Mouse (Mus musculus) C2C12 (cell line): ENCODE measurements around the gene Taf1c. TPM values are rescaled to one million over a fixed set of nuclear protein-coding genes. Genes with fewer than 3 reads are reported as not detected.

Source experiments
- H3K27me3 ChIP-seq: one replicate; pipeline ENCODE4 v1.6.1; 2011; ENCODE audit not compliant: control insufficient read depth, insufficient read depth, insufficient read length
- H3K36me3 ChIP-seq: one replicate; pipeline ENCODE4 v1.6.1; 2011; ENCODE audit not compliant: control insufficient read depth, insufficient read depth
- H3K4me3 ChIP-seq: one replicate; pipeline ENCODE4 v1.5.1; 2011; ENCODE audit warnings: mild to moderate bottlenecking, control low read depth; ENCODE audit not compliant: poor library complexity, insufficient read depth, severe bottlenecking
- H3K79me2 ChIP-seq: one replicate; pipeline ENCODE4 v1.6.1; 2011; ENCODE audit not compliant: control insufficient read depth, insufficient read depth
- H3K79me3 ChIP-seq: one replicate; pipeline ENCODE4 v1.6.1; 2011; ENCODE audit warnings: low read depth, control low read depth
- H3ac ChIP-seq: one replicate; pipeline ENCODE3; 2011; ENCODE audit warnings: low read depth; ENCODE audit not compliant: control insufficient read depth, insufficient read length
- CEBPB ChIP-seq: IDR thresholded peaks from one replicate; pipeline ENCODE4 v1.6.1; 2011; ENCODE audit warnings: low read depth, mild to moderate bottlenecking, control low read depth, moderate library complexity
- CTCF ChIP-seq: IDR thresholded peaks from one replicate; pipeline ENCODE4 v1.5.1; 2011; ENCODE audit not compliant: control insufficient read depth, insufficient read depth, insufficient read length
- FOSL1 ChIP-seq: IDR thresholded peaks from one replicate; pipeline ENCODE4 v1.8.0; 2011; ENCODE audit warnings: mild to moderate bottlenecking, low read length; ENCODE audit not compliant: poor library complexity, insufficient read depth, severe bottlenecking
- MAX ChIP-seq: IDR thresholded peaks from one replicate; pipeline ENCODE4 v1.6.1; 2011; ENCODE audit warnings: mild to moderate bottlenecking, control low read depth
- MYOD1 ChIP-seq: IDR thresholded peaks from one replicate; pipeline ENCODE4 v1.6.1; 2011; ENCODE audit warnings: low read depth; ENCODE audit not compliant: control insufficient read depth, insufficient read length
- MYOG ChIP-seq: IDR thresholded peaks from one replicate; pipeline ENCODE4 v1.6.1; 2011; ENCODE audit not compliant: control insufficient read depth, insufficient read length; ENCODE audit errors: extremely low read depth
- USF1 ChIP-seq: IDR thresholded peaks from one replicate; pipeline ENCODE4 v1.6.1; 2011; ENCODE audit warnings: low read depth, mild to moderate bottlenecking, control low read depth, moderate library complexity
- polyA plus RNA-seq: library from polyadenylated mRNA; unstranded; fragments of >200 nt; fragmentation: generic; extraction: Trizol; gene quantifications from one replicate; pipeline ENCODE4 v1.2.1, GENCODE M21; 2012; ENCODE audit warnings: missing spikeins

The Taf1c gene
- polyA plus RNA-seq, 1 experiment = 8.1 TPM

DNA sequence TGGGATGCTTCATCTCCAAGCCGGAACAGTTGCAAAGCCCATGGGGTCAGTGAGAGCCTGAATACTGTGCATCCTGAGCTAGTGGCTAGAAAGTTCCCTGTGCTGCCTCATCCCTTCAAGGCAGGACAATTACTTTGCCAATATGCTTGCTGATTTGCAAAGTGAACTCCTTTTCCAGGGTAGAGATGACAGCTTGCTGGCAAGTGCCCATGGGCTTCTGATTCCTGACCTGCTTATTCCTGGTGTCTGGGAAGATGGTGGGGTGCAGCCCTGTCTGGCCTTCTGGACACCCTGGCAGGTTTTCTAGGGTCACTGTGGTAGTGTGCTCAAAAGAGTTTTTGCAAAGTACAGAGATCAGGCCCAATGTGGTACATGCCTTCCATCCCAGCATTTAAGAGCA is 37.9 kb upstream of the Taf1c start:
- peaks cover 44% of the 10 kb centered on the region for H3K27me3 ChIP-seq
- no peaks in the 10 kb centered on the region for H3K79me3 ChIP-seq
- no peak for TF ChIP-seq CTCF
- TF ChIP-seq FOSL1 = no peak
- no peak for TF ChIP-seq CEBPB
- no peak for TF ChIP-seq MYOD1
- no peak for TF ChIP-seq MYOG
- TF ChIP-seq MAX = no peak
- no peak for TF ChIP-seq USF1
- no peak overlapping the region for H3K4me3 ChIP-seq
- no peaks in the 10 kb centered on the region for H3K79me2 ChIP-seq
- H3K36me3 ChIP-seq = no peaks in the 10 kb centered on the region
- H3ac ChIP-seq = no peak overlapping the region

DNA sequence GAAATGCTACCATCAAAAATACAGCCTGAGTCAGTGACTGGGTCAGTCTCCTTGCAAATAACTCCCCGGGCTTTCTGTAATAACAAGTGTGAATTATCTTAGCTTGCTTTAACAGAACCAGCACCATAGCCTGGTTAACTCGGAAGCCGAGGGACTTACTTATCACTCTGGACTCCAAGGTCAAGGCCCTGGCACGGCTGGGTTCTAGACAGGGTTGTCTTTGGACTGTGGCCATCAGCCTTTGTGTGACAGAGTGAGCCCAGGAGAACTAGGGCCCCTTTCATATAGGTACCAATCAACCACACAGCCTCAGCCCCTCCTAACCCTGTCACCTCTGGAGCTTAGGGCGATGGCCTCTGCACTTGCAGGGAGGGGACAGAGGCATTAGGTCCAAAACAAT is 36.0 kb upstream of the Taf1c start:
- no peak overlapping the region for H3K4me3 ChIP-seq
- no peaks in the 10 kb centered on the region for H3K79me2 ChIP-seq
- peaks cover 63% of the 10 kb centered on the region for H3K27me3 ChIP-seq
- no peaks in the 10 kb centered on the region for H3K79me3 ChIP-seq
- H3ac ChIP-seq = no peak overlapping the region
- TF ChIP-seq FOSL1 (no peak), MYOD1 (no peak), USF1 (no peak)
- H3K36me3 ChIP-seq = no peaks in the 10 kb centered on the region

DNA sequence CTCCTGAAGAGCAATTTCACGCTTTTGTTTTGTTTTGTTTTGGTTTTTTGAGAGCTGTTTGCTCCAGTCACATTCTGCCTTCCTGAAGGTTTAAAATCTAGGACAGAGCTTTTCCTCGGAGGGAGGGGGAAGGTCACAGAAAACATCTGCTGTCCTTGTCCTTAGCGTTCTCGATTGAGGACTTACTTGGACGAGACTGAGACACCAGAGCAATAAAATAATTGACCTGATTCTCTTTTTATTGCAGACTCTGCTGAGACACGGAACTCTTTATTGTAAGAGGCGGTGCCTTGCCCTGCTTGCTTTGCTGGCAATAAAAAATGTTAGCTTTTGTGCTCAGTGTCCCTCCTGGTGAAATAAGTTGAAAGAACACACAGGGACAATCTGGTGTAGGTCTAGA is 34.8 kb upstream of the Taf1c start:
- Histone ChIP-seq H3K27me3 (peaks cover 70% of the 10 kb centered on the region), H3ac (no peak overlapping the region), H3K79me3 (no peaks in the 10 kb centered on the region), H3K36me3 (no peaks in the 10 kb centered on the region), H3K79me2 (no peaks in the 10 kb centered on the region), H3K4me3 (no peak overlapping the region)
- TF ChIP-seq MYOG = no peak
- no peak for TF ChIP-seq CTCF
- TF ChIP-seq MYOD1 = no peak
- TF ChIP-seq CEBPB = no peak
- no peak for TF ChIP-seq FOSL1
- no peak for TF ChIP-seq MAX
- no peak for TF ChIP-seq USF1

- Histone ChIP-seq H3K79me2 (no peaks in the 10 kb centered on the region), H3ac (no peak overlapping the region), H3K36me3 (no peaks in the 10 kb centered on the region), H3K27me3 (peaks cover 70% of the 10 kb centered on the region), H3K4me3 (no peak overlapping the region), H3K79me3 (no peaks in the 10 kb centered on the region)
- TF ChIP-seq MYOD1 = no peak
- TF ChIP-seq USF1 = no peak
- no peak for TF ChIP-seq MYOG
- no peak for TF ChIP-seq CEBPB
- TF ChIP-seq CTCF = no peak
- TF ChIP-seq MAX = no peak
- no peak for TF ChIP-seq FOSL1
These were observed 33.2 kb upstream of the Taf1c start for GRCm38 (mm10) chr8:119638261-119638660.

DNA sequence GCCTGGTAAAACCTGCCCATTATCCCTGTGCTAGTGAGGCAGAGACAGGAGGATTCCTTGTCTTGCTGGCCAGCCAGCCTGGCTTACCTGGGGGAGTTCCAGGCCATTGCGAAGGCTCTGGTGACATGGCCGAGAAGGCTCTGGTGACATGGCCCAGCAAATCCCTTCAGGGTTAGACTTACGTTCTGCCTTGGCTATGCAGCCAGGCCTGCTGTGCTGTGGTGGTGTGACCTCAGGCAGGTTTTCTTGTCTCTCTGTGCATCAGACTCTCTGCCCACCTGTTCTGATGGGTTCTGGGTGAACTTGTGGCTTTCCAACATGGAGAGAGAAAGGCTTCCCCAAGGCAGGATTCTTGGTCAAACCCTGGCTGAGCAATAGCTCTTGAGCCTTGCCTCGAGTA is 32.4 kb upstream of the Taf1c start:
- TF ChIP-seq MYOG = no peak
- TF ChIP-seq USF1 = no peak
- TF ChIP-seq CEBPB = no peak
- TF ChIP-seq MYOD1 = no peak
- no peak for TF ChIP-seq CTCF
- no peak for TF ChIP-seq MAX
- no peak for TF ChIP-seq FOSL1
- peaks cover 73% of the 10 kb centered on the region for H3K27me3 ChIP-seq

GRCm38 (mm10) chr8:119636766-119637165 is 31.7 kb upstream of the Taf1c start:
- peaks cover 78% of the 10 kb centered on the region for H3K27me3 ChIP-seq
- no peaks in the 10 kb centered on the region for H3K36me3 ChIP-seq
- no peaks in the 10 kb centered on the region for H3K79me2 ChIP-seq
- H3K79me3 ChIP-seq = no peaks in the 10 kb centered on the region
- TF ChIP-seq CEBPB (no peak), CTCF (no peak), FOSL1 (no peak), MYOG (no peak), MAX (no peak), USF1 (no peak), MYOD1 (no peak)
- H3ac ChIP-seq = no peak overlapping the region
- no peak overlapping the region for H3K4me3 ChIP-seq

More for the DNA sequence above, 32.4 kb upstream of the Taf1c start:
- no peaks in the 10 kb centered on the region for H3K79me3 ChIP-seq
- H3ac ChIP-seq = no peak overlapping the region
- H3K36me3 ChIP-seq = no peaks in the 10 kb centered on the region
- H3K4me3 ChIP-seq = no peak overlapping the region
- no peaks in the 10 kb centered on the region for H3K79me2 ChIP-seq
